Mouse (Mus musculus): ENCODE measurements around the gene Mical3.

DNA sequence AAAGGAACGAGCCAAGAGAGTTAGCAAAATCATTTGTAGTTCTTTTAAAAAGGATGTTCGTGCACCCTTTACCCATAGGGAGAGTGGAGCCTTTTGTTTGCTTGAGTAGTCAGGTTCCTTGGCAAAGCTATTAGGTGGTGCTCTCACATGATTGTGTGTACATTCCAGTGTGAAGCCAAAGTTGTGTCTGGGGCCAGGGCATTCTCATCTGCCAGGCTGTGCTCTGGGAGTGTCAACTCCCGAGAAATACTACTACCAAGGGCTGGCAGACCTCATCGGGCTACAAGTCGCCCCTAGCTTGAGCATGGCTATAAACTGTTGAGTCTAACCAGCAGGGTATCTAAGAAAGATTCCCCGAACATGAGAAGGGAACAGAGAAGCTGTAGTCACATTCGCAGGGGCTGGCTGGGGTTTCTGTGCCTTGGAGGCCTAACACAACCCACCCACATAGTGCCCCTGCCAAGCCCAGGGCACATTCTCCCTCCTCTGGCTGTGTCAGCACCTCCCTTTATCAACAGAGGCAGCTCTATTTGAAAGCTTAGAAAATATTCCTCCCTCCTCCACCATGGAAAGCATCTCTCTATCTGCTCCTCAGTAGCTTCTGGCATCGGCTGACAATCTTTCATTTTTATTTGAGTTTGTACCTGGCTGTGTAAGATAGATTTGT is 130.8 kb downstream of the Mical3 start:
- no peak for TF ChIP-seq POLR2A (IDR thresholded peaks at IDR 0.05; ENCODE audit: insufficient read depth, low read length)
- no peak for TF ChIP-seq CTCF (IDR thresholded peaks at IDR 0.05; ENCODE audit: low read depth, low read length)
- no peak for TF ChIP-seq EP300 (IDR thresholded peaks at IDR 0.05; ENCODE audit: insufficient read depth, low read depth, low read length)
